Mouse (Mus musculus): ENCODE measurements around the gene Cd248. TPM values are rescaled to one million over a fixed set of nuclear protein-coding genes. Genes with fewer than 3 reads are reported as not detected.
A peak's percentile ranks its signal among the peaks of the same experiment; 100 is the strongest.

Cd248 gene
- polyA plus RNA-seq, 1 experiment from 2014 or later: 57.9 TPM

DNA sequence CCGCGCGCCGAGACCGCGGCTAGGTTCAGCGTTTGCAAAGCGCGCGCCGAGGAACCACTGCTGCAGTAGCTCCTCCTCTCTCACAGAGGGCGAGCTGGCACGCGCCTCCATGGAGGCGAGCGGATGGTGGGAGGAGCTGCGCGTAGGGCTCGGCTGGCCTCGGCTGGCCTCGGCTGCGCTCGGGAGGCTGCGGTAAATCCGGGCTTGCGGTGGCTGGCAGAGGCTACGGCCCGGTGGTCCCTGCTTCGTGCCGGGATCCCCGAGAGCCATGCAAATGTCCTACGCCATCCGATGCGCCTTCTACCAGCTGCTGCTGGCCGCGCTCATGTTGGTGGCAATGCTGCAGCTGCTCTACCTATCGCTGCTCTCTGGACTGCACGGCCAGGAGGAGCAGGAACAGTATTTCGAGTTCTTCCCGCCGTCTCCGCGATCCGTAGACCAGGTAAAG is 29.1 kb upstream of the Cd248 start, which contains the start of the genes B4gat1 and AC124502.3:
Gene B4gat1, plus strand, starts transcription at position 118 of the 448 bp plus-strand sequence.
Gene AC124502.3, plus strand, starts transcription at position 183 of the 448 bp plus-strand sequence.
- Histone ChIP-seq H3K4me2 (replicated peaks; ENCODE audit: low read depth, low read length) (peak within 1 kb of the TSS; percentile 99), H3K9ac (ENCODE audit: low read depth, low read length) (peak within 1 kb of the TSS; percentile 91), H3K4me1 (ENCODE audit: control insufficient read depth, insufficient read depth, low read length) (peaks cover 24% of the 10 kb centered on the region), H3K27ac (ENCODE audit: low read depth, low read length) (peak within 1 kb of the TSS; percentile 88), H3K36me3 (ENCODE audit: control insufficient read depth, insufficient read depth, low read length) (no peaks in the 10 kb centered on the region), H3K9me3 (ENCODE audit: control insufficient read depth, low read length) (no peaks in the 10 kb centered on the region), H3K4me3 (ENCODE audit: low read length) (peak within 1 kb of the TSS; percentile 80), H3K27me3 (ENCODE audit: control insufficient read depth, insufficient read depth, low read length) (no peaks in the 10 kb centered on the region)
- ATAC-seq (ENCODE audit: low FRiP score, low TSS enrichment): peak; percentile 88
- under 1% methylated on average over 44 of the region's 44 CpGs for WGBS

DNA sequence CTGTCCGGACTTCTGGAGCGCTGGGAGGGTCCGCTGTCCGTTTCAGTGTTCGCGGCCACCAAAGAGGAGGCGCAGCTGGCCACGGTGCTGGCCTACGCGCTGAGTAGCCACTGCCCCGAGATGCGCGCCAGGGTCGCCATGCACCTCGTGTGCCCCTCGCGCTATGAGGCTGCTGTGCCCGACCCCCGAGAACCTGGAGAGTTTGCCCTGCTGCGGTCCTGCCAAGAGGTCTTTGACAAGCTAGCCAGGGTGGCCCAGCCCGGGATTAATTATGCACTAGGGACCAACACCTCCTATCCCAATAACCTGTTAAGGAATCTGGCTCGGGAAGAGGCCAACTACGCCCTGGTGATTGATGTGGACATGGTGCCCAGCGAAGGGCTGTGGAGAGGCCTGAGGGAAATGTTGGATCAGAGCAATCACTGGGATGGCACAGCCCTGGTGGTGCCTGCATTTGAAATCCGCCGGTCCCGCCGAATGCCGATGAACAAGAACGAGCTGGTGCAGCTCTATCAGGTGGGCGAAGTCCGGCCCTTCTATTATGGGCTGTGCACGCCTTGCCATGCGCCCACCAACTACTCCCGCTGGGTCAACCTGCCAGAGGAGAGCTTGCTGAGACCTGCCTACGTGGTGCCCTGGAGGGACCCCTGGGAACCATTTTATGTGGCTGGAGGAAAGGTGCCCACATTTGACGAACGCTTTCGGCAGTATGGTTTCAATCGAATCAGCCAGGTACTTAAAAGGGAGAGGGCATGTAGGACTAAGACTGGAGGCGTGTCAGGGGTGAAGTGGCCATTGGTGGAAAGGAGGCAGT is 28.4 kb upstream of the Cd248 start:
- Histone ChIP-seq H3K4me1 (ENCODE audit: control insufficient read depth, insufficient read depth, low read length) (peaks cover 24% of the 10 kb centered on the region), H3K9me3 (ENCODE audit: control insufficient read depth, low read length) (no peaks in the 10 kb centered on the region), H3K36me3 (ENCODE audit: control insufficient read depth, insufficient read depth, low read length) (no peaks in the 10 kb centered on the region), H3K4me2 (replicated peaks; ENCODE audit: low read depth, low read length) (peak overlapping the region; percentile 99), H3K4me3 (ENCODE audit: low read length) (peak overlapping the region; percentile 80), H3K27me3 (ENCODE audit: control insufficient read depth, insufficient read depth, low read length) (no peaks in the 10 kb centered on the region), H3K27ac (ENCODE audit: low read depth, low read length) (peak overlapping the region; percentile 59; the same call in 1 of the 2 replicates), H3K9ac (ENCODE audit: low read depth, low read length) (peak overlapping the region; percentile 91)
- 12% methylated on average over 41 of the region's 41 CpGs for WGBS
- ATAC-seq (ENCODE audit: low FRiP score, low TSS enrichment): no peak; the same call in 1 of the 2 replicates

DNA sequence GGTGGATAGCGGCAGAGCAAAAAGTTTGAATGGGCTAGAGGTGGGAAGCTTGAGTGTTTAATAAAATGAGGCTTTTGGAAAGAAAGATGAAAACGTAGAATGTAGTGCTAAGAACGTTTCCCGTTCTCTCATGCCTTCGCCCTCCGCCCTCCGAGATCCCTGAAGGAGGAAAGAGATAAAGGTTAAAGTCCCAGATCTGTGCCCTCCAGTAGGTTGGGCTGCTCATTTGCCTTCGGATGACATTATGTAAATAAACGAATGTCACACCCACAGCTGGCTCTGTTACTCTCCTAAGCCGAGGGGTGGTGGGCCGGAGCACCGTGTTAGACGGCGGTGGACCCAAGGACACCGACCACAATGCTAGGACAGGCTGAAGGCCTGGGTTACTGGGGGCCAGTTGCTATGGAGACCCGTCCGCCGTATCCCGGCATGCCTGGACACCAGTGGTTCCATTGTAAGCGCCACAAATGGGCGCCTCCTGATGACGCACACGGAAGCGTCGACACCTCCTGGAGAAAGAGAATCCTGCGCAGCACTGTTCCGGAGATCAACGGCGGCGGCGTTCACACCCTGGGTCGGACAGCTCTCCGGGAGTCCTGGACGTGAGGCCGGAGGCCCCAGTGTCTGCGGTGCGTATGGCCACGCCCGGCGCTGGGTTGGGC is 26.9 kb upstream of the Cd248 start, which contains the start of gene Brms1:
Gene Brms1, plus strand, starts transcription at position 493 of the 662 bp plus-strand sequence.
- H3K9me3 ChIP-seq (ENCODE audit: control insufficient read depth, low read length): no peaks in the 10 kb centered on the region
- peak within 1 kb of the TSS; percentile 75 for H3K9ac ChIP-seq (ENCODE audit: low read depth, low read length)
- peak within 1 kb of the TSS; percentile 99 for H3K4me2 ChIP-seq (replicated peaks; ENCODE audit: low read depth, low read length)
- no peaks in the 10 kb centered on the region for H3K27me3 ChIP-seq (ENCODE audit: control insufficient read depth, insufficient read depth, low read length)
- H3K36me3 ChIP-seq (ENCODE audit: control insufficient read depth, insufficient read depth, low read length): no peaks in the 10 kb centered on the region
- H3K4me1 ChIP-seq (ENCODE audit: control insufficient read depth, insufficient read depth, low read length): peaks cover 24% of the 10 kb centered on the region
- peak within 1 kb of the TSS; percentile 25; the same call in 1 of the 2 replicates for H3K27ac ChIP-seq (ENCODE audit: low read depth, low read length)
- peak within 1 kb of the TSS; percentile 80 for H3K4me3 ChIP-seq (ENCODE audit: low read length)
- WGBS: 7% methylated on average over 40 of the region's 40 CpGs
- peak; percentile 72 for ATAC-seq (ENCODE audit: low FRiP score, low TSS enrichment)

DNA sequence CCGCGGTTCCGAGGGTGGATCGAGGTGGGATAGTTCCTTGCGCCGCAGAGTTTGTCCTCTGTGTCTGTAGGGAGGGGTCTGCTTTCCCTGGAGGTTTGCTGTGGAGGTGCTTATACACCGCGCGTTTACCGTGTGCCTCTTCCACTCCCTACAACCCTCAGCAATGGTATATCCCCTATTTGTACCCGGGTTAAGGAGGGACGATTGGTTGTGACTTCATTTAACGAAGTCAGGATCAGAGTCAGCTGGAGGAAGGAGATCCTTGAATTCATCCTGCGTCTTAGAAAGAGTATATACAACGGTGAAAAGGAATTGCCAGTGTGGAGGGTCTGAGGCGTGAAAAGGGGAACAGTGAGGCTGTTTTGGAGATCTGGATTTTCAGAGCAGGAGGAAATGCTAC is 26.3 kb upstream of the Cd248 start:
- Histone ChIP-seq H3K4me1 (ENCODE audit: control insufficient read depth, insufficient read depth, low read length) (peaks cover 24% of the 10 kb centered on the region), H3K9ac (ENCODE audit: low read depth, low read length) (peak overlapping the region; percentile 75), H3K9me3 (ENCODE audit: control insufficient read depth, low read length) (no peaks in the 10 kb centered on the region), H3K27ac (ENCODE audit: low read depth, low read length) (peak overlapping the region; percentile 25; the same call in 1 of the 2 replicates), H3K4me3 (ENCODE audit: low read length) (peak overlapping the region; percentile 80), H3K4me2 (replicated peaks; ENCODE audit: low read depth, low read length) (peak overlapping the region; percentile 99), H3K27me3 (ENCODE audit: control insufficient read depth, insufficient read depth, low read length) (no peaks in the 10 kb centered on the region), H3K36me3 (ENCODE audit: control insufficient read depth, insufficient read depth, low read length) (peaks cover 5% of the 10 kb centered on the region)
- peak; percentile 5; the same call in 1 of the 2 replicates for ATAC-seq (ENCODE audit: low FRiP score, low TSS enrichment)
- WGBS: 3% methylated on average over 16 of the region's 16 CpGs

DNA sequence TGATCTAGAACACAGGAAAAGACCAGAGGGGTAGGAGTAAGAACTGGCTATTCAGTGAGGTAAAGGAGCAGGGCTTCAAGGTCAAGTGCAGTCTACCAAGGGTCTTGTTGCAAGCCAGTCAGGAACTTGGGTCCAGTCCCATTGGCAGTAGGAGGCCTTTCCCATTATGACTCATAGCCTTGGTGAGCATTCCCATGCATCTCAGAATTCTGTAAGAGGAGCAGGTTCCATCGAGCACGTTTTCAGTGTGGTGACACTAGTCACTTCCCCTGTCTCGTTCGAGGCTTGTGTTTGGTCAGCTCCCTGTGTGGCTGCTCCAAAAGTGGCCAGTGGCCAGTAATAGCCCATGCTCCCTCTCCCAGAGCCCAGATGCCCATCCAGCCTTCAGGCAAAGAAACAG is 22.3 kb upstream of the Cd248 start:
- WGBS: 79% methylated on average over 4 of the region's 4 CpGs
- no peak for ATAC-seq (ENCODE audit: low FRiP score, low TSS enrichment)
- no peaks in the 10 kb centered on the region for H3K9me3 ChIP-seq (ENCODE audit: control insufficient read depth, low read length)
- no peak overlapping the region for H3K4me2 ChIP-seq (replicated peaks; ENCODE audit: low read depth, low read length)
- peaks cover 23% of the 10 kb centered on the region for H3K36me3 ChIP-seq (ENCODE audit: control insufficient read depth, insufficient read depth, low read length)
- no peak overlapping the region for H3K27ac ChIP-seq (ENCODE audit: low read depth, low read length)
- no peak overlapping the region for H3K9ac ChIP-seq (ENCODE audit: low read depth, low read length)
- H3K4me1 ChIP-seq (ENCODE audit: control insufficient read depth, insufficient read depth, low read length): peaks cover 15% of the 10 kb centered on the region
- no peak overlapping the region for H3K4me3 ChIP-seq (ENCODE audit: low read length)
- H3K27me3 ChIP-seq (ENCODE audit: control insufficient read depth, insufficient read depth, low read length): no peaks in the 10 kb centered on the region

DNA sequence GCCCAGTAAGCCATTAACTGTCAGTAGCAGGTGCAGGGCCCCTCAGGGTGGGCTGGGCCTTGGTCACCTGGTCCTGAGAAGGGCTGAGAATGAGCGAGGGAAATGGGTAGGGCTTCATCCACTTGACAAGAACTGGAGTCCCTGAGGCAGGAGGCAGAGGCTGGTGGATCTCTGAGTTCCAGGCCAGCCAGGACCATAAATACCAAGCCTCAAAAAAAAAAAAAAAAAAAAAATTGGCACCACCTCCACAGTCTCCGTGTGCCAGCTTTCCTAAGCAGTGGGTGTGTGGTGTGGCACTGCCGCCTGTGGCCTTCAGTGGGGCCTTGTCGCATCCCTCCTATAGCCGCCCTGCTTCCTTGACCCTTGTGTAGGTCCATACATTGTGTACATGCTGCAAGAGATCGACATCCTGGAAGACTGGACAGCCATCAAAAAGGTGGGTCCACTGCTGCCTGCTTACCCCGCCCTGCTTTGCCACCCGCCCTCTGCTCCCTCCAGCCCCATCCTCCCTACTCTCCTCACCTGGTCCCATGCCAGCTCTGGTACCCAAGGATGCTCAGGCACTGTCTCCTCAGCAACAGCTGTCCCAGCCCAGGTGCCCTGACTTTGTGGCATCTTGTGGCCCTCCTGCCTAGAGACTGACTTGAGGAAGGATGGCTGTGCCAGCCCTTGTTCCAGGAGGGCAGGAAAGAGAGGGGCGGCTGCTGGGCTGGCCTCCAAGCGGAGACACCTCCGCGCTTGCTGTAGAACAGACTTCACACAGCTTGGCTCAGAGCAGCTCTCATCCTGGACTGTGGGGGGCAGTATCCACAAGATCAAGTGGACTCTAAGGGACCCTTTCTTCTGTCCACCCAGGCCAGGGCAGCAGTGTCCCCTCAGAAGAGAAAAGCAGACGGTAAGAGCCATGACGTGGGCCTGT is 19.5 kb upstream of the Cd248 start:
- H3K4me3 ChIP-seq (ENCODE audit: low read length): no peak overlapping the region
- H3K4me2 ChIP-seq (replicated peaks; ENCODE audit: low read depth, low read length): no peak overlapping the region
- peaks cover 23% of the 10 kb centered on the region for H3K36me3 ChIP-seq (ENCODE audit: control insufficient read depth, insufficient read depth, low read length)
- H3K27ac ChIP-seq (ENCODE audit: low read depth, low read length): no peak overlapping the region
- no peaks in the 10 kb centered on the region for H3K9me3 ChIP-seq (ENCODE audit: control insufficient read depth, low read length)
- H3K9ac ChIP-seq (ENCODE audit: low read depth, low read length): no peak overlapping the region
- H3K27me3 ChIP-seq (ENCODE audit: control insufficient read depth, insufficient read depth, low read length): peaks cover 21% of the 10 kb centered on the region
- WGBS: 89% methylated on average over 14 of the region's 14 CpGs
- ATAC-seq (ENCODE audit: low FRiP score, low TSS enrichment): no peak
- H3K4me1 ChIP-seq (ENCODE audit: control insufficient read depth, insufficient read depth, low read length): peaks cover 25% of the 10 kb centered on the region

DNA sequence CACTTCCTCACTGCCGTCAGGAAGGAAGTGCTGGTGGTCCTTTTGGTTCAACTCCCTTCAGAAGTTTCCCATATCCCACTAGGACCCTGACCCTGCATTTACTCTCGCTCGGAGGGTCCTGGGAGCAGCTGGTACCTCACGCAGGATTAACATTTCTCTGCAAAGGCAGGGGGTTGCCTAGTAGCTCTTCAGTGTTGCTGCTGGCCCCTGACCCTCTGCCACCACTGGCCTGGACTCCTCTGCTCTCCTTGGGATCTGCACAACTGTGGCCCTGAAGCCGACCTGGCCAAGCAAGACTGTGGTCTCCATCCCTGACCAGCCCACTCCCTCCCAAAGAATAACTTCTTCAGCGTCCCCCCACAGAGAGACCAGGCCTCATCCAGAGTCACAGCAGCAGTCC is 18.6 kb upstream of the Cd248 start:
- H3K4me2 ChIP-seq (replicated peaks; ENCODE audit: low read depth, low read length): no peak overlapping the region
- H3K4me1 ChIP-seq (ENCODE audit: control insufficient read depth, insufficient read depth, low read length): peaks cover 25% of the 10 kb centered on the region
- H3K4me3 ChIP-seq (ENCODE audit: low read length): no peak overlapping the region
- peaks cover 25% of the 10 kb centered on the region for H3K27me3 ChIP-seq (ENCODE audit: control insufficient read depth, insufficient read depth, low read length)
- H3K9ac ChIP-seq (ENCODE audit: low read depth, low read length): no peak overlapping the region
- no peak overlapping the region for H3K27ac ChIP-seq (ENCODE audit: low read depth, low read length)
- no peaks in the 10 kb centered on the region for H3K9me3 ChIP-seq (ENCODE audit: control insufficient read depth, low read length)
- peaks cover 23% of the 10 kb centered on the region for H3K36me3 ChIP-seq (ENCODE audit: control insufficient read depth, insufficient read depth, low read length)
- no peak for ATAC-seq (ENCODE audit: low FRiP score, low TSS enrichment)
- WGBS: 85% methylated on average over 6 of the region's 6 CpGs

Data from kidney, embryonic 14.5 days (tissue).